Mouse (Mus musculus) cerebellum, adult 9-10 months (tissue): ENCODE data around the gene Plce1.

Experiments used
- DNase-seq: peaks from one replicate; pipeline ENCODE4 v3.0.0; 2022

The Plce1 gene

GRCm38 (mm10) chr19:38644871-38645595 lies 164.1 kb downstream of the Plce1 start:
- DNase-seq = no peak

- no peak for DNase-seq
Observed at GRCm38 (mm10) chr19:38657980-38658379, 177.1 kb downstream of the Plce1 start.

- no peak for DNase-seq
Observed at GRCm38 (mm10) chr19:38665398-38665797, 184.5 kb downstream of the Plce1 start.

GRCm38 (mm10) chr19:38672015-38672600 lies 191.2 kb downstream of the Plce1 start:
- no peak for DNase-seq

- no peak for DNase-seq
Observed at GRCm38 (mm10) chr19:38673936-38674335, 193.0 kb downstream of the Plce1 start.

GRCm38 (mm10) chr19:38678655-38679054 lies 197.7 kb downstream of the Plce1 start:
- DNase-seq = no peak

GRCm38 (mm10) chr19:38679520-38679919 lies 198.6 kb downstream of the Plce1 start:
- DNase-seq = no peak

- no peak for DNase-seq
Observed at GRCm38 (mm10) chr19:38687326-38687725, 206.4 kb downstream of the Plce1 start.

GRCm38 (mm10) chr19:38688741-38689507 lies 208.0 kb downstream of the Plce1 start:
- DNase-seq = no peak

GRCm38 (mm10) chr19:38690276-38690675 lies 209.4 kb downstream of the Plce1 start:
- DNase-seq = no peak

- DNase-seq = no peak
Observed at GRCm38 (mm10) chr19:38691533-38691932, 210.6 kb downstream of the Plce1 start.

- no peak for DNase-seq
Observed at GRCm38 (mm10) chr19:38693331-38693730, 212.4 kb downstream of the Plce1 start.

GRCm38 (mm10) chr19:38693769-38694168 lies 212.9 kb downstream of the Plce1 start:
- DNase-seq = no peak

- DNase-seq = no peak
Observed at GRCm38 (mm10) chr19:38701776-38702175, 220.9 kb downstream of the Plce1 start.

GRCm38 (mm10) chr19:38704742-38705141 lies 223.8 kb downstream of the Plce1 start:
- DNase-seq = no peak

- no peak for DNase-seq
Observed at GRCm38 (mm10) chr19:38705244-38705643, 224.3 kb downstream of the Plce1 start.

- DNase-seq = no peak
Observed at GRCm38 (mm10) chr19:38706449-38706848, 225.5 kb downstream of the Plce1 start.

GRCm38 (mm10) chr19:38709376-38709775 lies 228.5 kb downstream of the Plce1 start:
- DNase-seq = no peak

- no peak for DNase-seq
Observed at GRCm38 (mm10) chr19:38721808-38722207, 240.9 kb downstream of the Plce1 start.

GRCm38 (mm10) chr19:38722982-38723381 lies 242.1 kb downstream of the Plce1 start:
- DNase-seq = no peak

- no peak for DNase-seq
Observed at GRCm38 (mm10) chr19:38723969-38724368, 243.1 kb downstream of the Plce1 start.

GRCm38 (mm10) chr19:38728842-38729241 lies 247.9 kb downstream of the Plce1 start:
- DNase-seq = no peak

- no peak for DNase-seq
Observed at GRCm38 (mm10) chr19:38729264-38729663, 248.4 kb downstream of the Plce1 start.

GRCm38 (mm10) chr19:38744546-38744945 lies 263.6 kb downstream of the Plce1 start:
- no peak for DNase-seq
